Mouse (Mus musculus) subcutaneous adipose tissue, adult 2 months (tissue): ENCODE results near the gene Gm20830. TPM values are rescaled to one million over a fixed set of nuclear protein-coding genes. Genes with fewer than 3 reads are reported as not detected.

Experiments
- polyA plus RNA-seq: library from polyadenylated mRNA; depleted of rRNA; stranded (reverse); fragments of >200 nt; gene quantifications from 2 replicates; pipeline ENCODE4 v1.2.3, GENCODE M21; 2012; ENCODE audit warnings: low replicate concordance; rRNA removed

Gm20830 gene
- polyA plus RNA-seq, result not detected in 2 replicates

GRCm38 (mm10) chrY:6918182-6918581 lies at the start of gene Gm20830:
TSS of gene Gm20830 (minus strand) at chrY:6918282.

Other genes with a start within 250 kb of the Gm20830 start
- not detected in 2 replicates for gene Gm21719, start 235.4 kb downstream of the Gm20830 start, polyA plus RNA-seq